Comparison of ENCODE assay signal across 20 mouse cellular contexts in genomic region chr5:96536937-96537336, GRCm38 (mm10).
DNase-seq lines count a peak whose midpoint lies in the region; ATAC-seq lines count a peak whose summit lies in the region.
"Had no signal": no experiment of that assay in that cellular context is flagged by ENCODE, and none has a peak within 500 bp of the region (broad histone marks: within the 10 kb centered on the region; RNA-seq: fewer than 3 reads in every experiment).

No protein-coding gene starts in this region.

- 0 out of 2 replicates have a peak overlapping the region, but pooled peaks have one; percentile 9 for H3K4me2 ChIP-seq in liver, embryonic 13.5 days
- no peak overlapping the region for H3K4me2 ChIP-seq in liver, embryonic 11.5 days
- H3K4me2 ChIP-seq in midbrain, embryonic 11.5 days: no peak overlapping the region
- no peak overlapping the region for H3K4me2 ChIP-seq in midbrain, embryonic 14.5 days (ENCODE audit: low read length)
- H3K4me2 ChIP-seq in liver, embryonic 16.5 days (ENCODE audit: low read depth, low read length): peak overlapping the region; percentile 37; the same call in 1 of the 2 replicates
- no peak overlapping the region for H3K4me2 ChIP-seq in heart, embryonic 12.5 days
- H3K4me2 ChIP-seq: embryonic facial prominence, embryonic 12.5 days; forebrain, embryonic 13.5 days; forebrain, embryonic 15.5 days had no signal

- ATAC-seq in liver, embryonic 13.5 days (ENCODE audit: low read depth): no peak
- no peak for ATAC-seq in liver, embryonic 11.5 days (replicated peaks; ENCODE audit: low FRiP score)
- ATAC-seq in midbrain, embryonic 11.5 days (ENCODE audit: low FRiP score): no peak
- no peak for ATAC-seq in midbrain, embryonic 14.5 days (ENCODE audit: low FRiP score, low TSS enrichment)
- peak; percentile 51; the same call in 1 of the 2 replicates for ATAC-seq in liver, embryonic 16.5 days (ENCODE audit: low read depth)
- ATAC-seq in heart, embryonic 12.5 days (ENCODE audit: insufficient number of reproducible peaks, low FRiP score): no peak
- ATAC-seq: forebrain, embryonic 13.5 days; forebrain, embryonic 15.5 days had no signal

- H3K27me3 ChIP-seq in liver, embryonic 13.5 days: no peaks in the 10 kb centered on the region
- H3K27me3 ChIP-seq in liver, embryonic 11.5 days (replicated peaks; ENCODE audit: control insufficient read depth, insufficient read depth, low read length): no peaks in the 10 kb centered on the region
- H3K27me3 ChIP-seq in midbrain, embryonic 11.5 days (ENCODE audit: control insufficient read depth, insufficient read depth, low read length): no peaks in the 10 kb centered on the region
- H3K27me3 ChIP-seq in midbrain, embryonic 14.5 days (ENCODE audit: control insufficient read depth, insufficient read depth, low read length): no peaks in the 10 kb centered on the region
- no peaks in the 10 kb centered on the region for H3K27me3 ChIP-seq in liver, embryonic 16.5 days (ENCODE audit: control insufficient read depth, insufficient read depth, low read depth, low read length)
- H3K27me3 ChIP-seq in heart, embryonic 12.5 days (replicated peaks): no peaks in the 10 kb centered on the region
- H3K27me3 ChIP-seq: embryonic facial prominence, embryonic 12.5 days; forebrain, embryonic 13.5 days; forebrain, embryonic 15.5 days had no signal

- WGBS in liver, embryonic 13.5 days (ENCODE audit: insufficient replicate concordance): 64% methylated on average over 7 of the region's 7 CpGs
- 82% methylated on average over 7 of the region's 7 CpGs for WGBS in liver, embryonic 11.5 days
- 91% methylated on average over 7 of the region's 7 CpGs for WGBS in midbrain, embryonic 11.5 days
- WGBS in midbrain, embryonic 14.5 days: 93% methylated on average over 7 of the region's 7 CpGs
- WGBS in liver, embryonic 16.5 days (ENCODE audit: insufficient replicate concordance): 60% methylated on average over 7 of the region's 7 CpGs
- 84% methylated on average over 7 of the region's 7 CpGs for WGBS in heart, embryonic 12.5 days

- no peak for DNase-seq in liver, embryonic 13.5 days
- no peak for DNase-seq in liver, embryonic 11.5 days (ENCODE audit: low spot score)
- peak; percentile 2 for DNase-seq in midbrain, embryonic 11.5 days (ENCODE audit: low spot score, missing footprints)
- no peak for DNase-seq in midbrain, embryonic 14.5 days
- DNase-seq in heart, postnatal 14 days: no peak
- DNase-seq: adrenal gland, adult 2 months; adrenal gland, postnatal 10 days; adrenal gland, postnatal 25 days; cerebellum, adult 11 months; cerebellum, adult 18-20 months; cerebellum, adult 8-10 months; cerebellum, adult 9-11 months; cerebellum, postnatal 14 days; cerebellum, postnatal 36 days had no signal

- intact Hi-C loops in heart, postnatal 14 days (cut with DNase I): no loop called here

- H3K9me3 ChIP-seq in liver, embryonic 13.5 days (replicated peaks): no peaks in the 10 kb centered on the region
- H3K9me3 ChIP-seq in liver, embryonic 11.5 days (ENCODE audit: control insufficient read depth, low read length): no peaks in the 10 kb centered on the region
- H3K9me3 ChIP-seq in midbrain, embryonic 11.5 days (ENCODE audit: control insufficient read depth, low read length): no peaks in the 10 kb centered on the region
- no peaks in the 10 kb centered on the region for H3K9me3 ChIP-seq in midbrain, embryonic 14.5 days (ENCODE audit: control insufficient read depth, low read length)
- no peaks in the 10 kb centered on the region for H3K9me3 ChIP-seq in liver, embryonic 16.5 days (replicated peaks; ENCODE audit: control insufficient read depth, low read length)
- H3K9me3 ChIP-seq in heart, embryonic 12.5 days (replicated peaks): no peaks in the 10 kb centered on the region; the same call in 1 of the 2 replicates
- H3K9me3 ChIP-seq: embryonic facial prominence, embryonic 10.5 days; embryonic facial prominence, embryonic 12.5 days; forebrain, embryonic 13.5 days; forebrain, embryonic 15.5 days had no signal

- H3K27ac ChIP-seq in liver, embryonic 13.5 days: no peak overlapping the region
- no peak overlapping the region for H3K27ac ChIP-seq in liver, embryonic 11.5 days (ENCODE audit: low read depth, low read length)
- H3K27ac ChIP-seq in midbrain, embryonic 11.5 days (ENCODE audit: low read depth, low read length): no peak overlapping the region
- no peak overlapping the region for H3K27ac ChIP-seq in midbrain, embryonic 14.5 days (replicated peaks; ENCODE audit: low read depth, low read length)
- 0 out of 2 replicates have a peak overlapping the region, but pooled peaks have one; percentile 26 for H3K27ac ChIP-seq in liver, embryonic 16.5 days (ENCODE audit: low read length)
- H3K27ac ChIP-seq in heart, embryonic 12.5 days (ENCODE audit: poor library complexity, severe bottlenecking): no peak overlapping the region
- H3K27ac ChIP-seq: embryonic facial prominence, embryonic 10.5 days; embryonic facial prominence, embryonic 12.5 days; forebrain, embryonic 13.5 days; forebrain, embryonic 15.5 days had no signal

- H3K4me1 ChIP-seq in liver, embryonic 13.5 days (replicated peaks): 0 out of 2 replicates have a peak, but pooled peaks cover 6% of the 10 kb centered on the region
- H3K4me1 ChIP-seq in liver, embryonic 11.5 days (replicated peaks; ENCODE audit: control insufficient read depth, insufficient read depth, low read length): no peaks in the 10 kb centered on the region
- no peaks in the 10 kb centered on the region for H3K4me1 ChIP-seq in midbrain, embryonic 11.5 days (ENCODE audit: control insufficient read depth, insufficient read depth, low read length)
- H3K4me1 ChIP-seq in midbrain, embryonic 14.5 days (ENCODE audit: control insufficient read depth, insufficient read depth, low read length): no peaks in the 10 kb centered on the region
- no peaks in the 10 kb centered on the region for H3K4me1 ChIP-seq in liver, embryonic 16.5 days (ENCODE audit: control insufficient read depth, low read depth, low read length)
- peaks cover 5% of the 10 kb centered on the region for H3K4me1 ChIP-seq in heart, embryonic 12.5 days (replicated peaks)
- H3K4me1 ChIP-seq: embryonic facial prominence, embryonic 10.5 days; embryonic facial prominence, embryonic 12.5 days; forebrain, embryonic 13.5 days; forebrain, embryonic 15.5 days had no signal

- no peaks in the 10 kb centered on the region for H3K36me3 ChIP-seq in liver, embryonic 13.5 days
- H3K36me3 ChIP-seq in liver, embryonic 11.5 days (ENCODE audit: control insufficient read depth, insufficient read depth, low read length): no peaks in the 10 kb centered on the region
- no peaks in the 10 kb centered on the region for H3K36me3 ChIP-seq in midbrain, embryonic 11.5 days (ENCODE audit: control insufficient read depth, insufficient read depth, low read length)
- H3K36me3 ChIP-seq in midbrain, embryonic 14.5 days (ENCODE audit: control insufficient read depth, insufficient read depth, low read length): no peaks in the 10 kb centered on the region
- H3K36me3 ChIP-seq in liver, embryonic 16.5 days (ENCODE audit: control insufficient read depth, insufficient read depth): no peaks in the 10 kb centered on the region
- no peaks in the 10 kb centered on the region for H3K36me3 ChIP-seq in heart, embryonic 12.5 days
- H3K36me3 ChIP-seq: embryonic facial prominence, embryonic 10.5 days; embryonic facial prominence, embryonic 12.5 days; forebrain, embryonic 15.5 days had no signal

- no peak overlapping the region for H3K9ac ChIP-seq in liver, embryonic 13.5 days
- H3K9ac ChIP-seq in liver, embryonic 11.5 days (ENCODE audit: low read depth, low read length): no peak overlapping the region
- no peak overlapping the region for H3K9ac ChIP-seq in midbrain, embryonic 11.5 days (ENCODE audit: low read length)
- H3K9ac ChIP-seq in midbrain, embryonic 14.5 days (replicated peaks; ENCODE audit: low read length): no peak overlapping the region
- no peak overlapping the region for H3K9ac ChIP-seq in liver, embryonic 16.5 days (ENCODE audit: low read depth, low read length)
- no peak overlapping the region for H3K9ac ChIP-seq in heart, embryonic 12.5 days
- H3K9ac ChIP-seq: embryonic facial prominence, embryonic 12.5 days; forebrain, embryonic 13.5 days; forebrain, embryonic 15.5 days had no signal

- H3K4me3 ChIP-seq in liver, embryonic 13.5 days (replicated peaks): no peak overlapping the region
- no peak overlapping the region for H3K4me3 ChIP-seq in liver, embryonic 11.5 days (ENCODE audit: low read depth, low read length)
- no peak overlapping the region for H3K4me3 ChIP-seq in midbrain, embryonic 11.5 days (ENCODE audit: low read depth, low read length)
- no peak overlapping the region for H3K4me3 ChIP-seq in midbrain, embryonic 14.5 days (replicated peaks; ENCODE audit: low read depth, low read length)
- H3K4me3 ChIP-seq in liver, embryonic 16.5 days (ENCODE audit: low read depth, low read length): no peak overlapping the region
- no peak overlapping the region for H3K4me3 ChIP-seq in heart, embryonic 12.5 days
- H3K4me3 ChIP-seq: embryonic facial prominence, embryonic 10.5 days; embryonic facial prominence, embryonic 12.5 days; forebrain, embryonic 13.5 days; forebrain, embryonic 15.5 days had no signal

Comparison
In these comparisons a context has a peak if more than half of its experiments do, and no peak if none do; other contexts are left out.
1. H3K4me2 ChIP-seq: peak in liver, embryonic 13.5 days (single experiment) and liver, embryonic 16.5 days (single experiment); none in liver, embryonic 11.5 days (single experiment), midbrain, embryonic 11.5 days (single experiment), midbrain, embryonic 14.5 days (single experiment) and heart, embryonic 12.5 days (single experiment).